Mouse (Mus musculus) olfactory bulb, adult 2 months (tissue): ENCODE results near the gene Plekhm3.

Experiments
- CTCF ChIP-seq: fragments of 200-500 bp; IDR thresholded peaks from 2 replicates; pipeline ENCODE4 v1.5.1; 2012; ENCODE audit warnings: low read depth, mild to moderate bottlenecking, low read length, moderate library complexity; ENCODE audit not compliant: insufficient read depth
- POLR2A ChIP-seq: fragments of 200-500 bp; IDR thresholded peaks from 2 replicates; pipeline ENCODE4 v1.6.1; 2012; ENCODE audit warnings: mild to moderate bottlenecking, low read depth, low read length, moderate library complexity; ENCODE audit not compliant: insufficient read depth

- no peak for TF ChIP-seq POLR2A
- no peak for TF ChIP-seq CTCF
Measured at GRCm38 (mm10) chr1:64886718-64887117, 69.9 kb downstream of the Plekhm3 start.
